Mouse (Mus musculus) CH12.LX (cell line): Measurements from ENCODE around the gene Tsc22d2. TPM values are rescaled to one million over a fixed set of nuclear protein-coding genes. Genes with fewer than 3 reads are reported as not detected.

Experiments
- DNase-seq: peaks from one replicate; pipeline ENCODE4 v3.0.0-alpha.2; 2013; ENCODE audit errors: extremely low read depth
- H3K27ac ChIP-seq: 2 replicates; pipeline ENCODE4 v1.5.1; 2012; ENCODE audit warnings: low read depth, mild to moderate bottlenecking, control low read depth, moderate library complexity; ENCODE audit not compliant: insufficient read depth
- H3K27me3 ChIP-seq: replicated peaks from 2 replicates; pipeline ENCODE3; 2012; ENCODE audit warnings: inconsistent platforms
- H3K36me3 ChIP-seq, 2 experiments: replicated peaks in 1 of 2; 2 replicates each; pipeline versions ENCODE3 to v1.6.1; 2012; ENCODE audit warnings: inconsistent platforms in 1 of 2, low read length in 1 of 2, mild to moderate bottlenecking in 1 of 2, mixed read lengths in 1 of 2, moderate library complexity in 1 of 2; ENCODE audit not compliant: control insufficient read depth in 1 of 2, insufficient read depth in 1 of 2
- H3K4me1 ChIP-seq, 2 experiments: 2 replicates each; pipeline ENCODE4 v1.6.1; 2012; ENCODE audit warnings: inconsistent platforms in 1 of 2, moderate library complexity in 1 of 2; ENCODE audit not compliant: insufficient read depth in 2 of 2, control insufficient read depth in 1 of 2
- H3K4me2 ChIP-seq: 2 replicates; pipeline ENCODE4 v1.6.1; 2012; ENCODE audit warnings: low read depth, mild to moderate bottlenecking, control low read depth; ENCODE audit not compliant: poor library complexity, insufficient read depth, severe bottlenecking
- H3K4me3 ChIP-seq, 3 experiments: fragments of 150-350 bp in 1 of 3; sonication (generic) in 1 of 3; replicated peaks in 1 of 3; 2 replicates each; pipeline versions ENCODE3 to v1.5.1; 2011 to 2012; ENCODE audit warnings: low read depth in 2 of 3, low read length in 2 of 3, mild to moderate bottlenecking in 2 of 3, moderate library complexity in 2 of 3, control low read depth in 1 of 3, improper control_type of control experiment in 1 of 3, inconsistent platforms in 1 of 3, mixed read lengths in 1 of 3; ENCODE audit not compliant: poor library complexity in 1 of 3
- H3K79me2 ChIP-seq: replicated peaks from 2 replicates; pipeline ENCODE4 v1.6.1; 2012; ENCODE audit warnings: mild to moderate bottlenecking, moderate library complexity; ENCODE audit not compliant: control insufficient read depth, poor library complexity, insufficient read depth, severe bottlenecking; ENCODE audit errors: extremely low read depth
- H3K9ac ChIP-seq: 2 replicates; pipeline ENCODE4 v1.6.1; 2012; ENCODE audit warnings: low read depth, mild to moderate bottlenecking, control low read depth, moderate library complexity; ENCODE audit not compliant: insufficient read depth
- H3K9me3 ChIP-seq: replicated peaks from 2 replicates; pipeline ENCODE3; 2012; ENCODE audit warnings: low read length, inconsistent platforms, mixed read lengths
- CHD2 ChIP-seq: IDR thresholded peaks from 2 replicates; pipeline ENCODE4 v1.6.1; 2011; ENCODE audit warnings: low read length, improper control_type of control experiment
- E2F4 ChIP-seq: IDR thresholded peaks from 2 replicates; pipeline ENCODE4 v1.6.1; 2011; ENCODE audit warnings: low read depth, low read length, improper control_type of control experiment; ENCODE audit not compliant: insufficient replicate concordance
- ETS1 ChIP-seq: conservative IDR thresholded peaks from 2 replicates; pipeline ENCODE4 v1.6.1; 2012; ENCODE audit warnings: low read depth, mild to moderate bottlenecking, inconsistent platforms, low read length, improper control_type of control experiment, moderate library complexity
- IRF4 ChIP-seq: IDR thresholded peaks from 2 replicates; pipeline ENCODE4 v1.6.1; 2014; ENCODE audit warnings: low read depth, mild to moderate bottlenecking, inconsistent platforms, low read length, improper control_type of control experiment
- MAZ ChIP-seq: IDR thresholded peaks from 2 replicates; pipeline ENCODE4 v1.6.1; 2012; ENCODE audit warnings: low read depth, mild to moderate bottlenecking, inconsistent platforms, low read length, improper control_type of control experiment, moderate library complexity
- MEF2A ChIP-seq: IDR thresholded peaks from 2 replicates; pipeline ENCODE4 v1.6.1; 2014; ENCODE audit warnings: low read depth, mild to moderate bottlenecking, inconsistent platforms, low read length, improper control_type of control experiment, borderline replicate concordance
- MXI1 ChIP-seq: IDR thresholded peaks from 2 replicates; pipeline ENCODE4 v1.6.1; 2011; ENCODE audit warnings: mild to moderate bottlenecking, low read depth, low read length, improper control_type of control experiment
- POLR2A ChIP-seq: IDR thresholded peaks from 2 replicates; pipeline ENCODE4 v1.6.1; 2011; ENCODE audit warnings: low read depth, mild to moderate bottlenecking, improper control_type of control experiment, low read length
- SIN3A ChIP-seq: IDR thresholded peaks from 2 replicates; pipeline ENCODE4 v1.6.1; 2012; ENCODE audit warnings: low read length, improper control_type of control experiment, inconsistent platforms
- TBP ChIP-seq: conservative IDR thresholded peaks from 2 replicates; pipeline ENCODE4 v1.6.1; 2011; ENCODE audit warnings: low read depth, low read length, improper control_type of control experiment
- TCF12 ChIP-seq: IDR thresholded peaks from 2 replicates; pipeline ENCODE4 v1.6.1; 2014; ENCODE audit warnings: low read depth, mild to moderate bottlenecking, inconsistent platforms, low read length, improper control_type of control experiment
- UBTF ChIP-seq: IDR thresholded peaks from 2 replicates; pipeline ENCODE4 v1.6.1; 2012; ENCODE audit warnings: low read depth, mild to moderate bottlenecking, inconsistent platforms, low read length, improper control_type of control experiment, moderate library complexity
- USF1 ChIP-seq: IDR thresholded peaks from 2 replicates; pipeline ENCODE4 v1.6.1; 2014; ENCODE audit warnings: low read depth, mild to moderate bottlenecking, inconsistent platforms, low read length, improper control_type of control experiment
- ZC3H11A ChIP-seq: IDR thresholded peaks from 2 replicates; pipeline ENCODE4 v1.6.1; 2012; ENCODE audit warnings: low read depth, mild to moderate bottlenecking, inconsistent platforms, low read length, improper control_type of control experiment
- ZNF384 ChIP-seq: IDR thresholded peaks from 2 replicates; pipeline ENCODE4 v1.6.1; 2012; ENCODE audit warnings: low read depth, low read length, improper control_type of control experiment, inconsistent platforms
- dilution Hi-C: fragments of 300-500 bp; cut with MboI; formaldehyde crosslinking; loops from 2 replicates; pipeline ENCODE4 v1.14.3; 2020; ENCODE audit warnings: low sequenced_read_pairs; ENCODE audit not compliant: extremely low pct_unique_long_range_greater_than_20kb, extremely low pct_ligation_motif_present
- in situ Hi-C: fragments of 300-500 bp; cut with MboI; formaldehyde crosslinking; loops from 3 replicates; pipeline ENCODE4 v1.14.3; 2019; ENCODE audit warnings: low sequenced_read_pairs, low pct_ligation_motif_present, low pct_unique_long_range_greater_than_20kb, mixed read lengths
- polyA plus RNA-seq: library from polyadenylated mRNA; unstranded; fragments of >175 nt; gene quantifications from 2 replicates; pipeline ENCODE4 v1.2.1, GENCODE M21; 2012; ENCODE audit warnings: low read depth; ENCODE audit not compliant: insufficient read length
- total RNA-seq, 2 experiments: library from RNA; depleted of rRNA; stranded (reverse); fragments of 300-350 nt in 1 of 2; fragments of >200 nt in 1 of 2; gene quantifications; 2 replicates each; pipeline ENCODE4 v1.2.3; 2012 to 2014

Gene Tsc22d2
- total and polyA plus RNA-seq, 3 experiments = 9.0 to 17.4 (median 12.9) TPM

GRCm38 (mm10) chr3:58382676-58383075 is 31.8 kb upstream of the Tsc22d2 start:
- no peaks in the 10 kb centered on the region for H3K9me3 ChIP-seq
- in situ Hi-C loops (no loop called here), dilution Hi-C loops (no loop called here)
- H3K4me3 ChIP-seq = no peak overlapping the region
- no peaks in the 10 kb centered on the region for H3K36me3 ChIP-seq
- H3K79me2 ChIP-seq = no peaks in the 10 kb centered on the region
- peaks cover 0 to 3% of the 10 kb centered on the region in 2 experiments; a peak in 2 of 4 replicates for H3K4me1 ChIP-seq
- TF ChIP-seq IRF4 = no peak
- no peak for TF ChIP-seq MAZ
- TF ChIP-seq ZNF384 = no peak
- TF ChIP-seq USF1 = no peak
- no peak for DNase-seq
- no peaks in the 10 kb centered on the region for H3K27me3 ChIP-seq
- H3K9ac ChIP-seq = no peak overlapping the region
- H3K27ac ChIP-seq = no peak overlapping the region
- H3K4me2 ChIP-seq = no peak overlapping the region

GRCm38 (mm10) chr3:58385060-58385459 is 29.5 kb upstream of the Tsc22d2 start:
- in situ Hi-C loops = no loop called here
- Histone ChIP-seq H3K4me2 (no peak overlapping the region), H3K9me3 (no peaks in the 10 kb centered on the region), H3K27me3 (no peaks in the 10 kb centered on the region), H3K9ac (no peak overlapping the region), H3K4me3 (no peak overlapping the region)
- dilution Hi-C loops = no loop called here
- no peak for DNase-seq
- TF ChIP-seq ZC3H11A (no peak), UBTF (no peak), TCF12 (no peak), MEF2A (no peak), ETS1 (no peak), ZNF384 (no peak), TBP (no peak), MAZ (no peak), POLR2A (no peak), MXI1 (no peak)
- TF ChIP-seq, all 38 proteins: peak for 0
- Histone ChIP-seq H3K79me2 (no peaks in the 10 kb centered on the region), H3K4me1 (peaks cover 0 to 3% of the 10 kb centered on the region in 2 experiments; a peak in 2 of 4 replicates), H3K36me3 (no peaks in the 10 kb centered on the region), H3K27ac (no peak overlapping the region)

- Histone ChIP-seq H3K27me3 (no peaks in the 10 kb centered on the region), H3K9me3 (no peaks in the 10 kb centered on the region), H3K9ac (no peak overlapping the region), H3K27ac (no peak overlapping the region), H3K4me2 (no peak overlapping the region), H3K4me1 (no peaks in the 10 kb centered on the region), H3K36me3 (no peaks in the 10 kb centered on the region), H3K79me2 (no peaks in the 10 kb centered on the region), H3K4me3 (no peak overlapping the region)
- dilution Hi-C loops = no loop called here
- in situ Hi-C loops = no loop called here
- TF ChIP-seq MEF2A (no peak), E2F4 (no peak), CHD2 (no peak), SIN3A (no peak)
- DNase-seq = no peak
Measured at GRCm38 (mm10) chr3:58388731-58389130, 25.8 kb upstream of the Tsc22d2 start.
